ENCODE assay signal across 18 mouse cellular contexts in the genomic region with DNA sequence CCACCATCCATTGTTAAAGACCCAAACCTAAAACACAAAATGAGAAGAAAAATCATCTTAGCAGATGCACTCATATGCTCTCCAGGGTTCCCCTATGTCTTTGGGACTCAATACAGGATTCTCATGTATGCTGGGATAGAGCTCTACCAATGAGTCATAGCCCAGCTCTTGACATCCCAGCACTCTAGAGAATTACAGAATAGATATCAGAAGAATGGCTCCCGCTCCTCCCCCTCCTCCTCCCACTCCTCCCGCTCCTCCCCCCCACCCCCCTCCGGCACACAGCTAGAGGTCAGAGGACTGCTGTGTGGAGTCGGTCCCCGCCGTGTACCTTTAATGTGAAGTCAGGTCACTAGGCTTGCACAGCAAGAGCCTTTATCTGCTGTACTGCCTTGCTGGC. TPM values are rescaled to one million over a fixed set of nuclear protein-coding genes. Genes with fewer than 3 reads are reported as not detected.
DNase-seq lines count a peak whose midpoint lies in the region; ATAC-seq and TF ChIP-seq lines count a peak whose summit lies in the region.
"Had no signal": no experiment of that assay in that cellular context is flagged by ENCODE, and none has a peak within 500 bp of the region (broad histone marks: within the 10 kb centered on the region; RNA-seq: fewer than 3 reads in every experiment).

No protein-coding gene starts in this region.

- ATAC-seq in heart, embryonic 13.5 days (ENCODE audit: extremely low read depth, insufficient number of reproducible peaks, low FRiP score, low TSS enrichment), result peak; percentile 52; the same call in 1 of the 2 replicates
- ATAC-seq in heart, postnatal 0 days (ENCODE audit: insufficient read depth, low read depth), result peak; percentile 68
- ATAC-seq: forebrain, embryonic 13.5 days; forebrain, embryonic 15.5 days had no signal

- no peak overlapping the region for H3K4me2 ChIP-seq in heart, embryonic 13.5 days
- H3K4me2 ChIP-seq in heart, postnatal 0 days (ENCODE audit: low read depth, low read length), result no peak overlapping the region
- H3K4me2 ChIP-seq: embryonic facial prominence, embryonic 12.5 days; forebrain, embryonic 13.5 days; forebrain, embryonic 15.5 days had no signal

- peaks cover 8% of the 10 kb centered on the region; the same call in 1 of the 2 replicates for H3K4me1 ChIP-seq in heart, embryonic 13.5 days
- H3K4me1 ChIP-seq in heart, postnatal 0 days (ENCODE audit: control insufficient read depth, insufficient read depth), result peaks cover 5% of the 10 kb centered on the region; the same call in 1 of the 2 replicates
- H3K4me1 ChIP-seq in olfactory bulb, adult 2 months (ENCODE audit: control insufficient read depth, insufficient read depth, low read length), result peaks cover 5% of the 10 kb centered on the region; the same call in 1 of the 2 replicates
- H3K4me1 ChIP-seq: embryonic facial prominence, embryonic 12.5 days; forebrain, embryonic 13.5 days; forebrain, embryonic 15.5 days had no signal

- 35% methylated on average over 6 of the region's 6 CpGs for WGBS in heart, embryonic 13.5 days
- 43% methylated on average over 6 of the region's 6 CpGs for WGBS in heart, postnatal 0 days
- 37% methylated on average over 6 of the region's 6 CpGs for WGBS in olfactory bulb, adult 2 months

- TF ChIP-seq POLR2A in olfactory bulb, adult 2 months (IDR thresholded peaks at IDR 0.05; ENCODE audit: insufficient read depth, low read depth, low read length), result no peak

- no peak for DNase-seq in heart, postnatal 36 days
- no peak for DNase-seq in heart, postnatal 0 days (ENCODE audit: low spot score)
- no peak for DNase-seq in heart, adult 9 months (ENCODE audit: low spot score in 2 of 2)
- no peak for DNase-seq in testis, postnatal 14 days (ENCODE audit: low spot score)
- DNase-seq: adrenal gland, adult 2 months; adrenal gland, postnatal 10 days; adrenal gland, postnatal 25 days; cerebellum, adult 11-12 months; cerebellum, adult 2 months; cerebellum, adult 9-10 months; cerebellum, postnatal 10 days; cerebellum, postnatal 25 days had no signal

- no peak for TF ChIP-seq CTCF in heart, postnatal 0 days (IDR thresholded peaks at IDR 0.05; ENCODE audit: low read depth)
- no peak for TF ChIP-seq CTCF in olfactory bulb, adult 2 months (IDR thresholded peaks at IDR 0.05; ENCODE audit: insufficient read depth, low read depth, low read length)

- no peak overlapping the region for H3K9ac ChIP-seq in heart, embryonic 13.5 days
- no peak overlapping the region for H3K9ac ChIP-seq in heart, postnatal 0 days (replicated peaks; ENCODE audit: low read depth, low read length)
- H3K9ac ChIP-seq: embryonic facial prominence, embryonic 12.5 days; forebrain, embryonic 13.5 days; forebrain, embryonic 15.5 days had no signal

- peaks cover 69% of the 10 kb centered on the region for H3K36me3 ChIP-seq in heart, embryonic 13.5 days
- H3K36me3 ChIP-seq in heart, postnatal 0 days (replicated peaks; ENCODE audit: control insufficient read depth, insufficient read depth, low read length), result peaks cover 68% of the 10 kb centered on the region

- no peak overlapping the region for H3K4me3 ChIP-seq in heart, embryonic 13.5 days
- H3K4me3 ChIP-seq in heart, postnatal 0 days (ENCODE audit: low read depth, low read length), result no peak overlapping the region
- no peak overlapping the region for H3K4me3 ChIP-seq in olfactory bulb, adult 2 months (ENCODE audit: insufficient read depth, low read depth, low read length)
- H3K4me3 ChIP-seq: embryonic facial prominence, embryonic 10.5 days; embryonic facial prominence, embryonic 12.5 days; forebrain, embryonic 13.5 days; forebrain, embryonic 15.5 days had no signal

- H3K27ac ChIP-seq in heart, embryonic 13.5 days (replicated peaks), result no peak overlapping the region; the same call in 1 of the 2 replicates
- no peak overlapping the region for H3K27ac ChIP-seq in heart, postnatal 0 days (ENCODE audit: low read depth)
- peak overlapping the region; percentile 54; the same call in 1 of the 2 replicates for H3K27ac ChIP-seq in olfactory bulb, adult 2 months (ENCODE audit: insufficient read depth, low read depth, low read length)
- H3K27ac ChIP-seq: embryonic facial prominence, embryonic 10.5 days; embryonic facial prominence, embryonic 12.5 days; forebrain, embryonic 13.5 days; forebrain, embryonic 15.5 days had no signal

- TF ChIP-seq EP300 in heart, postnatal 0 days (IDR thresholded peaks at IDR 0.05; ENCODE audit: low read depth), result no peak

- H3K9me3 ChIP-seq in heart, embryonic 13.5 days, result no peaks in the 10 kb centered on the region
- H3K9me3 ChIP-seq in heart, postnatal 0 days (replicated peaks; ENCODE audit: control insufficient read depth, low read length), result no peaks in the 10 kb centered on the region
- H3K9me3 ChIP-seq: embryonic facial prominence, embryonic 10.5 days; forebrain, embryonic 13.5 days; forebrain, embryonic 15.5 days had no signal

- intact Hi-C loops in heart, postnatal 36 days (cut with DNase I), result no loop called here

- no peaks in the 10 kb centered on the region for H3K27me3 ChIP-seq in heart, embryonic 13.5 days (replicated peaks)
- no peaks in the 10 kb centered on the region for H3K27me3 ChIP-seq in heart, postnatal 0 days (ENCODE audit: control insufficient read depth, insufficient read depth, low read length)
- H3K27me3 ChIP-seq: embryonic facial prominence, embryonic 12.5 days; forebrain, embryonic 13.5 days; forebrain, embryonic 15.5 days had no signal

RNA-seq across cellular contexts. Expression of a gene that starts 39.4 kb away (rescaled TPM):
- 20.6 and 21.8 TPM in 2 replicates for polyA plus RNA-seq in heart, embryonic 13.5 days (2015; fragmentation: Nextera tagmentation; extraction: Ambion mirVana)
- total RNA-seq in heart, postnatal 36 days (2021), result 10 to 100 TPM; 19.3 to 23.9 TPM
- 12.5 and 23.3 TPM in 2 replicates for total RNA-seq in heart, postnatal 0 days (2014; rRNA removed; ENCODE audit: low replicate concordance)
- polyA plus RNA-seq in heart, postnatal 0 days (2015; fragmentation: Nextera tagmentation; extraction: Ambion mirVana), result 15.5 and 15.7 TPM in 2 replicates
- polyA plus RNA-seq in olfactory bulb, adult 2 months (2012; ENCODE audit: insufficient read depth, insufficient read length, low replicate concordance, missing spikeins), result 288 TPM in 1 of 2 replicates, not detected in the other
